Mouse (Mus musculus): ENCODE measurements around the gene Hnrnpl. TPM values are rescaled to one million over a fixed set of nuclear protein-coding genes. Genes with fewer than 3 reads are reported as not detected.

Gene Hnrnpl
- 264 and 265 TPM in 2 replicates for polyA plus RNA-seq (2015; fragmentation: Nextera tagmentation; extraction: Ambion mirVana)

DNA sequence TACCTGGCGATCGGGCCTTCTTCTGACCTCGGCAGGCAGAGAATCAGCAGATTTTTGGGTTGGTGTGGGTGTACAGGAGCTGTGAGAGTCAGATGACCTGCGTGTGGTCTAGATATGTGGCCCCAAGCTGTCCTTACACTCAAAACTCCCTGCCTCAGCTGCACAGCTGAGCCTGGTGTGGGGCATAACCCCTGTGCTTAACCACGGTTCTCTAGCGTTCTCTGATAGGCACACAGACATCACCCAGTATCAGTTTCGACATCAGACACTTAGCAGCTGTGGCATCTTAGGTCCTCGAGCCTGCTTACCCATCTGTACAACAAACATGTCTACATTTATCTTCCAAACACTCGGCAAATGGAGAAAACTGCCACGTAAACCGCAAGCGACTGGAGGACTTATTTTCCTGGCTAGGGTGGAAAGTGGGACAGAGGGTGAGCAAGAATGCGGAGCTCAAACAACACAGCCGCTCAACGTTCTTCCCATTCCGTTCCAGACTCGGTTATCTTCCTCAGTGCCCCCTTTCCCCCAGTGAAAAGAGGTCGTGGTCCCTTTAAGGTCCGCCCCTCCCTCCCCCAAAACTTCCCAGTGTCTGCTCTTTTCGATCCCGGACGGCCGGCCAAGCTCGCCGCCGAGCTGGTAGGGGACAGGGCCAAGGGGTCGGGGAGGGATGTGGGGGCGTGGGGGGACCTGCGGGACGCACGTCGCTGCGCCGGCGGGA, at the start of gene Hnrnpl:
TSS of gene Hnrnpl (plus strand) at position 321 of the 721 bp plus-strand sequence.
- WGBS: 2% methylated on average over 34 of the region's 35 CpGs
- ATAC-seq (replicated peaks; ENCODE audit: low FRiP score): peak; percentile 31
- Histone ChIP-seq H3K4me2 (peak within 1 kb of the TSS; percentile 71), H3K36me3 (peaks cover 17% of the 10 kb centered on the region), H3K27ac (peak within 1 kb of the TSS; percentile 100), H3K4me3 (replicated peaks) (peak within 1 kb of the TSS; percentile 84), H3K9me3 (replicated peaks) (no peaks in the 10 kb centered on the region), H3K4me1 (peaks cover 44% of the 10 kb centered on the region), H3K9ac (peak within 1 kb of the TSS; percentile 96), H3K27me3 (no peaks in the 10 kb centered on the region)

DNA sequence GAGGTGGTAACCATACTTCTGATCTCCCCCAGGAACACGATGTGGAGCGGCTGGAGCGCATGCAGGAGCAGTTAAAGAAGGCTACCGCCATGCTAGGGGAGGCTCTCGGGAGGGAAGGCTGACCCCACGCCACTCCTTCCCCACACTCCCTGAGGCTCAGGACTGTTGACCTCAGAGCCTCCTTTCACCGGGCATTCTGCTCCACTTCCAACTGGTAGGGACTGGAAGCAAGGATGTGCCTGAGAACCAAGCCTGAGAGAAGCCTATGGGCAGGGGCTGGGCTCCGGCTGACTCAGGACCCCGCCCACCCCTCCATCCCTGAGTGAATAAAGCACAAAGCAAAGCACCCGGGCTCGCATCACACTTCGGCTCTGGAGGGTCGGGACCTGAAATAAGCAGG, 49.7 kb upstream of the Hnrnpl start:
- Histone ChIP-seq H3K36me3 (peaks cover 46% of the 10 kb centered on the region), H3K27ac (no peak overlapping the region), H3K27me3 (peaks cover 21% of the 10 kb centered on the region), H3K9me3 (replicated peaks) (no peaks in the 10 kb centered on the region), H3K9ac (no peak overlapping the region), H3K4me3 (replicated peaks) (no peak overlapping the region), H3K4me2 (no peak overlapping the region), H3K4me1 (peaks cover 8% of the 10 kb centered on the region)
- no peak for ATAC-seq (replicated peaks; ENCODE audit: low FRiP score)
- WGBS: 78% methylated on average over 13 of the region's 13 CpGs

DNA sequence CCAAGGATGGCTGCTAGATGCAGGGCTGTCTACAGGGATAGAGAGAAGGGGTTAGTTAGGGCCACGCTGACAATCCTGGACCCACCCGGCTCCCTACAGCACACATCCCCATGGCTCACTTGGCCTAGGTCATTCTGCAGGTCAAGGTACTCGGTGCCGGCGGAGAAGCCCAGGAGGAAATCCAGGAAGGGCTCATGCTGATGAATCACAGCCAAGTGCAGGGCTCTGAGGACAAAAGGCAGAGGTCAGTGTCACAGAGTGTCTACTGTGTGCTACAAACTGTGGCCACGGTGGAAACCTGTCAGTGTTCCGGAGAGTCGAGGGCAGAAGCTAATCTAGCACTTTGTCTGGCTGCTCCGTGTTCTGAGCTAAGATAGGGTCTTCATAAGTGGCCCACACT, 46.4 kb upstream of the Hnrnpl start:
- no peak overlapping the region for H3K4me3 ChIP-seq (replicated peaks)
- no peak for ATAC-seq (replicated peaks; ENCODE audit: low FRiP score)
- H3K27ac ChIP-seq: no peak overlapping the region
- H3K4me2 ChIP-seq: no peak overlapping the region
- peaks cover 13% of the 10 kb centered on the region for H3K4me1 ChIP-seq
- H3K9me3 ChIP-seq (replicated peaks): no peaks in the 10 kb centered on the region
- H3K9ac ChIP-seq: no peak overlapping the region
- H3K27me3 ChIP-seq: peaks cover 2% of the 10 kb centered on the region; the same call in 1 of the 2 replicates
- peaks cover 44% of the 10 kb centered on the region for H3K36me3 ChIP-seq
- WGBS: 82% methylated on average over 9 of the region's 9 CpGs

DNA sequence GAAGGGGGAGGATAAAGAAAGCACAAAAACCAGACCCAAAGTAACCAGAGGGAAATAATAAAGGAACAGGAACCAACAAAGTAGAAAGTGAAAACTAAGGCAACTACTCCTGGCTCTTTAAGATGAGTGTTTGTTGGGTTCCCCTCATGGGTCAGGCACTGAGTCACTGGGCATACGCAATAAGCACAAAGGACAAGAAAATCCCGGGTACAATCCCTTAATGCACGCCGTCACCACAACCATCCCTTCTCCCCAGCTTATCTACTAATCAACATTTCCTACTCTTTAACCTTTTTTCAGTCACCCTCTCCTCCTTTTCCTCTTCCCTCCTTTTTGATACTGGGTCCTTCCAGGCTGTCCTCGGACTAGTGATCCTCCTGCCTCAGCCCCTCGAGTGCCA, 43.1 kb upstream of the Hnrnpl start:
- no peaks in the 10 kb centered on the region for H3K27me3 ChIP-seq
- H3K27ac ChIP-seq: no peak overlapping the region
- peak overlapping the region; percentile 84 for H3K4me3 ChIP-seq (replicated peaks)
- no peak for ATAC-seq (replicated peaks; ENCODE audit: low FRiP score)
- peaks cover 22% of the 10 kb centered on the region for H3K36me3 ChIP-seq
- peaks cover 25% of the 10 kb centered on the region for H3K4me1 ChIP-seq
- WGBS: 89% methylated on average over 6 of the region's 6 CpGs
- H3K9me3 ChIP-seq (replicated peaks): no peaks in the 10 kb centered on the region
- no peak overlapping the region for H3K9ac ChIP-seq
- peak overlapping the region; percentile 69 for H3K4me2 ChIP-seq

DNA sequence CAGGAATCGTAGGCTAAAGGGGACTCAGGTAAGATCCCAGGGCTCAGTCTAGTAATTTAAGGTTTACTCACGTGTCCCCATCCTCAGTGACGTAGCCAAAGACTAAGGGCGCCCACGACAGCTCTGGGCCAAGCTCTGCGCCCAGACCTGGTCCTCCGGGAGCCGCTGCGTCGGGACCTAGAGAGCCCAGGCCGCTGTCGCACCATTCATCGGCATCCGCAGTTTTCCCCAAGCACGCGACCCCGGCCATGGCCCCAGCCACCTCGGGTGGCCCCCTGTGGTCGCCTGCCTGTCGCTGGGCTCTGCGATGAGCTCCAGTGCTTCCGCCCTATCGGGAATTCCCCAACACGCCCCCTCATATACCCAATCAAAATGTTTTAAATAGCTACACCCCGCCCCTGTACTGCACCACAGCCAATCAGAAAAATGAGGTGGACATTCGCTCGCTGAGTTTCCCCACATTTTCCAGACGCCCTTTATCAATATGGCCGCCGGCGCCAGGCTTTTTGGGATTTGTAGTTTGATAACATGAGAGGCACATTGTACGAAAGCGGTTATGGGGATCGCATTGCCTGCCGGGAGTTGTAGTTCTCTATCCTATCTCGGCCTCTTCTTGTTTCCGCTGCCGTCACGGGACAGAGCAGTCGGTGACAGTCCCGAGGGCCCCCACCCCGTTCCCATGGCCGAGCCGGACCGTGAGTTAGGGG, 42.0 kb upstream of the Hnrnpl start, which contains the start of gene Sirt2:
TSS of gene Sirt2 (plus strand) at position 563 of the 707 bp plus-strand sequence.
- Histone ChIP-seq H3K27ac (0 out of 2 replicates have a peak within 1 kb of the TSS, but pooled peaks have one; percentile 29), H3K9ac (peak within 1 kb of the TSS; percentile 69), H3K4me1 (peaks cover 25% of the 10 kb centered on the region), H3K36me3 (peaks cover 11% of the 10 kb centered on the region), H3K9me3 (replicated peaks) (no peaks in the 10 kb centered on the region), H3K4me2 (peak within 1 kb of the TSS; percentile 69), H3K27me3 (no peaks in the 10 kb centered on the region), H3K4me3 (replicated peaks) (peak within 1 kb of the TSS; percentile 84)
- ATAC-seq (replicated peaks; ENCODE audit: low FRiP score): peak; percentile 98
- WGBS: under 1% methylated on average over 45 of the region's 45 CpGs

DNA sequence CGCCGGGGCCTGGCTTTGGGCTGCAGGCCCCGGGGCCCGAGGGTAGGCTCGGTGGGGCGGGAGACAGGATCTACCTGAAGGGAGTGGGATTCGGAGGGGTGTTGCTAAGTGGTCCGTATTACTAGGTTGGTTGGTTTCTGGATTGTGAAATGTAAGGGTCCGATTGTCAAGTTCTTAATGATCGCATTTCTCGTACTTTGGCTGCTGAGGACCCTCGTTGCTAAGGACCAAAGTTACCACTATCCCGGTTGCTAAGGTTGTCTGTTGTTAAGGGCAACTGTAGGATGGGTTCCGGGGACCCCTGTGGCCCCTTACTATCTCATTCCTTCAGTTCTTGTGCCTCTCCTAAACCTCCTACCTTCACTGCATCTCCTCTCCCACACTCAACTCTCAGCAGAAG, 41.4 kb upstream of the Hnrnpl start:
- 0 out of 2 replicates have a peak overlapping the region, but pooled peaks have one; percentile 3 for H3K27ac ChIP-seq
- peaks cover 5% of the 10 kb centered on the region for H3K36me3 ChIP-seq
- no peak for ATAC-seq (replicated peaks; ENCODE audit: low FRiP score)
- H3K27me3 ChIP-seq: no peaks in the 10 kb centered on the region
- H3K9ac ChIP-seq: peak overlapping the region; percentile 69
- H3K4me1 ChIP-seq: peaks cover 25% of the 10 kb centered on the region
- H3K4me3 ChIP-seq (replicated peaks): peak overlapping the region; percentile 84
- WGBS: 6% methylated on average over 14 of the region's 14 CpGs
- H3K4me2 ChIP-seq: peak overlapping the region; percentile 64
- H3K9me3 ChIP-seq (replicated peaks): no peaks in the 10 kb centered on the region

DNA sequence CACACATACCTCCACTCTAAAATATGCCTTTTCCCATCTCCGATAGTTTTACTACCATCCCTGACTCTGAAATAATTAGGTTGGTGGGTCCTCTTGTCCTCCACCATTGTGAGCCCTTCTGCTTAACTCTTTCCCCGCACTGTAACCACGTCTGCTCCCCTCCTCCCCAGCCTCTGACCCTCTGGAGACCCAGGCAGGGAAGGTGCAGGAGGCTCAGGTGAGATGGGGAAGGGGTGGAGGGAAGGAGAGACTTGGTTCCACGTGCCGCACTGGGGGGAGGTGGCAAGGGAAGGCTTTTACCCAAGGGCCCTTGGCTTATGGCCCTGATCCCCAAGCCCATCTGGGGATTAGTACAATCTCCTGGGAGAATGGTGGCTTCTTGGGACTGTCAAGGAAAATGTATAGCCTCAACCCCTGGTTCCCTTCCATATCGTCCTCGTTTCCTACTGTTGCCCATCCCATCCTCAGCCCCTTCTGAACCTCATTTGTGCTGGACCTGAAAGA, 40.8 kb upstream of the Hnrnpl start, which contains the start of gene Nfkbib:
TSS of gene Nfkbib (minus strand) at position 51 of the 504 bp plus-strand sequence.
- 0 out of 2 replicates have a peak within 1 kb of the TSS, but pooled peaks have one; percentile 3 for H3K27ac ChIP-seq
- no peaks in the 10 kb centered on the region for H3K9me3 ChIP-seq (replicated peaks)
- H3K9ac ChIP-seq: peak within 1 kb of the TSS; percentile 69
- H3K4me1 ChIP-seq: peaks cover 25% of the 10 kb centered on the region
- peaks cover under 1% of the 10 kb centered on the region; the same call in 1 of the 2 replicates for H3K36me3 ChIP-seq
- H3K4me2 ChIP-seq: peak within 1 kb of the TSS; percentile 69
- no peaks in the 10 kb centered on the region for H3K27me3 ChIP-seq
- peak within 1 kb of the TSS; percentile 84 for H3K4me3 ChIP-seq (replicated peaks)
- ATAC-seq (replicated peaks; ENCODE audit: low FRiP score): no peak
- 67% methylated on average over 7 of the region's 7 CpGs for WGBS

DNA sequence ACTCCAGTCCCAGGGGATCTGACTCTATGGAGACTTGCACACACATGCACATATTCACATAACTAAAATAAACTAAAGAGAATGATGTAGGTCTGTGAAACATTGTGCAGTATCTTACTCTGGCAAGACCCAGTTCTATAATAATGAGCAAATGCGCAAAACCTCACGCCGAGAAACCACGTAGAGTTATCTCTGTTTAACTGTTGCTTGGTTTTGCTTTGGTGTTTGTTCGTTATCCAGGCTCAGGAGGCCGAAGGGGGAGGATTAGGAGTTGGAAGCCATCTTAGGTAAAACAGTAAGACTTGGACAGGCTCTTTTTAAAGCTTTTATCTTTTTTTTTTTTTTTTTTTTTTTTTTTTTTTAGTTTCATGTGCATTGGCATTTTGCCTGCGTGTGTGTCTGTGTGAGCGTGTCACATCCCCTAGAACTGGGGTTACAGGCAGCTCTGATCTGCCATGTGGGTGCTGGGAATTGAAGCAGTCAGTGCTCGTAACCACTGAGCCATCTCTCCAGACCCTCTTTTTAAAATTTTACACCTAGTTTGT, 38.9 kb upstream of the Hnrnpl start:
- no peak overlapping the region for H3K27ac ChIP-seq
- H3K9me3 ChIP-seq (replicated peaks): no peaks in the 10 kb centered on the region
- H3K9ac ChIP-seq: no peak overlapping the region
- H3K27me3 ChIP-seq: no peaks in the 10 kb centered on the region
- no peak for ATAC-seq (replicated peaks; ENCODE audit: low FRiP score)
- no peak overlapping the region for H3K4me2 ChIP-seq
- H3K4me1 ChIP-seq: peaks cover 31% of the 10 kb centered on the region
- no peaks in the 10 kb centered on the region for H3K36me3 ChIP-seq
- H3K4me3 ChIP-seq (replicated peaks): no peak overlapping the region
- WGBS: 92% methylated on average over 9 of the region's 9 CpGs

DNA sequence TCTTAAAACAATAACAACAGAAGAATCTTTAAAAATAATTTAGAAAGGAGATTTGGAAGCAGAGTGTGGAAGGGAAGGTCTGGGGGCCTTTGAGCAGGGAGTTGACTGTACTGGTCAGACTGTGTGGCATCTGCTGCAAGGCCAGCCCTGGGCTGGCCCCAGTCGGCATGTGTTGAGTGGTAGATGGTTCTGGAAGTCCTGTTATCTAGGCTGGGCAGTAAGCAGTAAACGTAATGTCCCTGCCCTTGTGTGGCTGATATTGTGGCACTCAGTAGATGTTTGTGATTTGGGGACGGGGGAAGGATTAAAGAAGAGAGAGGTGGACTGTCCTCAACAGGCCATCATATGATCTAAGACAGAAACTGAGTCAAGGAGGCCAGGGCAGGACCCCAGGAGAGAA, 38.0 kb upstream of the Hnrnpl start:
- WGBS: 81% methylated on average over 3 of the region's 3 CpGs
- H3K27me3 ChIP-seq: no peaks in the 10 kb centered on the region
- H3K36me3 ChIP-seq: no peaks in the 10 kb centered on the region
- no peaks in the 10 kb centered on the region for H3K9me3 ChIP-seq (replicated peaks)
- H3K4me2 ChIP-seq: no peak overlapping the region
- no peak for ATAC-seq (replicated peaks; ENCODE audit: low FRiP score)
- no peak overlapping the region for H3K4me3 ChIP-seq (replicated peaks)
- peaks cover 23% of the 10 kb centered on the region for H3K4me1 ChIP-seq
- H3K27ac ChIP-seq: no peak overlapping the region
- H3K9ac ChIP-seq: no peak overlapping the region

DNA sequence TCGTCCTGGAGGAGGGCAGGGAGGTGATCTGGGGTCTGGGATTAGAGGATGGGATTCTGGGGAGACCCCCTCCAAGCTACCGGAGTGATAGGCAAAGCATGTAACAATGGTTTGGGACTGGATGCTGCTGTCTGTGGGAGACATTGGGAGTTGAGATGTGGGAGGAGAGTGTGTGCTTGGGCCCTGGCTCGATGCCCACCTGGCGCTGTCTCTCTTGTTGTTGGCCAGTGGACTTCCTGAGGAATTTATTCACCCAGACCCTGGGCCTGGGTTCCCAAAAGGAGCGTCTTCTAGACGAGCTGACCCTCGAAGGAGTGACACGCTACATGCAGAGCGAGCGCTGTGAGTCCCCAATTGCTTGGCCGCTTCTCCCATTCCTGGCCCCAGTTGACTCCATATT, 36.5 kb upstream of the Hnrnpl start:
- WGBS: 88% methylated on average over 11 of the region's 11 CpGs
- no peaks in the 10 kb centered on the region for H3K9me3 ChIP-seq (replicated peaks)
- no peaks in the 10 kb centered on the region for H3K27me3 ChIP-seq
- H3K4me3 ChIP-seq (replicated peaks): no peak overlapping the region
- H3K27ac ChIP-seq: no peak overlapping the region
- no peaks in the 10 kb centered on the region for H3K36me3 ChIP-seq
- H3K4me2 ChIP-seq: no peak overlapping the region
- H3K4me1 ChIP-seq: peaks cover 25% of the 10 kb centered on the region
- ATAC-seq (replicated peaks; ENCODE audit: low FRiP score): no peak
- H3K9ac ChIP-seq: no peak overlapping the region

DNA sequence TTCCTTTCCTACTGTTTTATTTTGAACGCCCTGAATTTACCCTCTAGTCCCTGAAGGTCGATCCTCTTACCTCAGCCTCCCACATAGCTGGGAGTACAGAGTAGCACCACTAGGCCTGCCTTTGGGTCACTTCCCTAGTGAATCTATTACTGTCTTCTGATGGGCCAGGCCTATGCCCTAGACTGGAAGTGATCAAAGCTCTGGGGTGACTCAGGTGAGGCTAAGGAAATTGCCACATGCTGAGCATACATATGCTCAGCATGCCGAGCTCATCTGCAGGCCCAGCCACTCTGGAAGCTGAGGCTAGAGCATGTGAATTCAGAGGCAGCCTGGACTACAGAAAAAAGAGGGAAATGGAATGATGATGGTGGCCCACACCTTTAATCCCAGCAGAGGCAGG, 35.2 kb upstream of the Hnrnpl start:
- no peak for ATAC-seq (replicated peaks; ENCODE audit: low FRiP score)
- WGBS: 43% methylated on average over 3 of the region's 3 CpGs

More for the DNA sequence above, 35.2 kb upstream of the Hnrnpl start:
- H3K4me2 ChIP-seq: no peak overlapping the region
- H3K9me3 ChIP-seq (replicated peaks): no peaks in the 10 kb centered on the region
- H3K9ac ChIP-seq: no peak overlapping the region
- H3K27me3 ChIP-seq: no peaks in the 10 kb centered on the region
- H3K27ac ChIP-seq: no peak overlapping the region
- peaks cover 13% of the 10 kb centered on the region; the same call in 1 of the 2 replicates for H3K4me1 ChIP-seq
- H3K36me3 ChIP-seq: 0 out of 2 replicates have a peak, but pooled peaks cover 4% of the 10 kb centered on the region
- no peak overlapping the region for H3K4me3 ChIP-seq (replicated peaks)
